Mouse (Mus musculus) embryonic facial prominence, embryonic 14.5 days (tissue): ENCODE data around the gene Slc4a4. TPM values are rescaled to one million over a fixed set of nuclear protein-coding genes. Genes with fewer than 3 reads are reported as not detected.

ENCODE experiments used
- ATAC-seq: fragments of 200-750 bp; cut with Nextera tagmentation; 2 replicates; pipeline ENCODE4 v1.8.0; 2017; ENCODE audit warnings: low read depth, moderate number of reproducible peaks, moderate TSS enrichment
- DNase-seq: peaks from one replicate; pipeline ENCODE4 v3.0.0-alpha.2; 2015; ENCODE audit warnings: low spot score
- H3K27ac ChIP-seq: fragments of 300-500 bp; sonication (generic); replicated peaks from 2 replicates; pipeline ENCODE4 v1.5.1; 2014; ENCODE audit warnings: low read depth, mild to moderate bottlenecking, low read length, moderate library complexity
- H3K27me3 ChIP-seq: fragments of 300-500 bp; sonication (generic); replicated peaks from 2 replicates; pipeline ENCODE4 v1.6.1; 2014; ENCODE audit warnings: low read length; ENCODE audit not compliant: control insufficient read depth, insufficient read depth
- H3K36me3 ChIP-seq: fragments of 300-500 bp; sonication (generic); 2 replicates; pipeline ENCODE4 v1.6.1; 2014; ENCODE audit warnings: low read length, mixed read lengths; ENCODE audit not compliant: control insufficient read depth, insufficient read depth
- H3K4me1 ChIP-seq: fragments of 300-500 bp; sonication (generic); 2 replicates; pipeline ENCODE4 v1.6.1; 2014; ENCODE audit warnings: antibody characterized with exemption, low read length; ENCODE audit not compliant: control insufficient read depth, insufficient read depth
- H3K4me2 ChIP-seq: fragments of 300-500 bp; sonication (generic); 2 replicates; pipeline ENCODE4 v1.6.1; 2014; ENCODE audit warnings: low read depth, mild to moderate bottlenecking, low read length, moderate library complexity, mixed read lengths
- H3K4me3 ChIP-seq: fragments of 300-500 bp; sonication (generic); 2 replicates; pipeline ENCODE4 v1.5.1; 2014; ENCODE audit warnings: low read depth, mild to moderate bottlenecking, low read length
- H3K9ac ChIP-seq: fragments of 300-500 bp; sonication (generic); 2 replicates; pipeline ENCODE4 v1.6.1; 2014; ENCODE audit warnings: low read depth, mild to moderate bottlenecking, low read length, moderate library complexity, mixed read lengths
- H3K9me3 ChIP-seq: fragments of 300-500 bp; sonication (generic); 2 replicates; pipeline ENCODE4 v1.6.1; 2016; ENCODE audit warnings: low read length; ENCODE audit not compliant: control insufficient read depth
- WGBS: fragments of 180-500 bp; shearing (Covaris S2); extraction: QIAGEN DNeasy Blood & Tissue Kit; methylation state at CpG from one replicate; pipeline ENCODE4 v1.1.7; 2014; 5-methylcytosine and 5-hydroxymethylcytosine counted together
- polyA plus RNA-seq: library from polyadenylated mRNA; unstranded; fragments of >200 nt; fragmentation: Nextera tagmentation; extraction: Ambion mirVana; gene quantifications from 2 replicates; pipeline ENCODE4 v1.2.1, GENCODE M21; 2014

The Slc4a4 gene
- polyA plus RNA-seq, 1 experiment from 2014 or later: 4.0 TPM

DNA sequence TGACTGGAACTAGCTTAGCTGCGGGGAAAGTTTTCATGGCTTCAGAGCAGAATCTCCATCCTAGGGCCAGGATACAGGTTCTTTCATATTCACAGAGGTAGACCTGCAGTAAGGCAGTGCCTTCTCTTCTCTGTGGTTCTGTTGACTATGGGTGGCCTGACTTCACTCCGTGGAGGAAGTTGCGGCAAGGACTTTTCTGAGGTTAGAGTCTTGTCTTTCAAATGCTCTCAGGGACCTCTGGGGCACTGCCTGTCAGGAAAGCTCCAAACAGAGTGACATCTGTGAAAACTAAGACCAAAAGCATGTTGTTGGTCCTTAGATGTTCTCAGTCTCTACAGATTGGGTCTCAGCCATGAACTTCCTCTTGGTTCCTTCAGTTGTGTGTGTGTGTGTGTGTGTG is 203.5 kb downstream of the Slc4a4 start:
- H3K9ac ChIP-seq: no peak overlapping the region
- 76% methylated on average over 3 of the region's 3 CpGs for WGBS
- ATAC-seq: no peak
- no peak overlapping the region for H3K4me3 ChIP-seq
- no peaks in the 10 kb centered on the region for H3K27me3 ChIP-seq
- H3K36me3 ChIP-seq: no peaks in the 10 kb centered on the region
- DNase-seq: no peak
- no peaks in the 10 kb centered on the region for H3K9me3 ChIP-seq
- no peaks in the 10 kb centered on the region for H3K4me1 ChIP-seq
- H3K27ac ChIP-seq: no peak overlapping the region
- H3K4me2 ChIP-seq: no peak overlapping the region

DNA sequence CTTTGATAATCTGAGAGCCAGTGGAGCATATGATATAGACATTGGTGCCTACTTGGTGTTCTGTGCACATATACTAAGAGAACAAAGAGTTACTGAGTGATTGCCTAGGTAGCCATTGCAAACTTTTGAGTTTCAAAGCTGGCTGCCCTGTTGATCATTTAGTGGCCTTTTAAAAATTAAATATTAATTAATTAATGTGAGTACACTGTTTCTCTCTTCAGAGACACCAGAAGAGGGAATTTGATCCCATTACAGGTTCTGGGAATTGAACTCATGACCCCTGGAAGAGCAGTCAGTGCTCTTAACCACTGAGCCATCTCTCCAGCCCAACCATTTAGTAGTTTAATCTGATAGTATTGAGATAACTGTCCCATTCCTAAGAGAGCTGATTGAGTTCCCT is 209.8 kb downstream of the Slc4a4 start:
- Histone ChIP-seq H3K9ac (no peak overlapping the region), H3K4me3 (no peak overlapping the region), H3K4me1 (no peaks in the 10 kb centered on the region), H3K4me2 (no peak overlapping the region), H3K36me3 (no peaks in the 10 kb centered on the region), H3K9me3 (no peaks in the 10 kb centered on the region), H3K27me3 (no peaks in the 10 kb centered on the region), H3K27ac (no peak overlapping the region)
- DNase-seq: no peak
- ATAC-seq: no peak

DNA sequence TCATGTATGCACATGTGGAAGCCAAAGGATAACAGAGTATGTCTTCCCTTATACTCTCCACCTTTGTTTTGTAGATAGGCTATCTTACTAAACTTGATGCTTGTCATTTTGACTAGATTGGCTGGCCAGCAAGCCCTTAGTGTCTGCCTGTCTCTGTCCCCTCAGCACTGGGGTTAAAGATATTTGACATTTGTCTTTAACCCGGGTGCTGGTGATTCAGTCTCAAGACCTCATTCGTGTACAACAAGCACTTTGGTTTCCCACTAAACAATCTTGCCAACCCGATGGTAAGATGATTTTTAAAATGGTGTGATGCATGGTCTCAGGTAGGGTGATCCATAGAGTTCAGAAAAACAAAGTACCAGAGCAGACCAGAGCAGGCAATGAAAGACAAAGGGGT is 210.7 kb downstream of the Slc4a4 start:
- ATAC-seq: no peak
- Histone ChIP-seq H3K4me3 (no peak overlapping the region), H3K4me1 (no peaks in the 10 kb centered on the region), H3K36me3 (no peaks in the 10 kb centered on the region), H3K27ac (no peak overlapping the region), H3K9ac (no peak overlapping the region), H3K9me3 (no peaks in the 10 kb centered on the region), H3K27me3 (no peaks in the 10 kb centered on the region), H3K4me2 (no peak overlapping the region)
- 88% methylated on average over 3 of the region's 3 CpGs for WGBS
- DNase-seq: no peak

DNA sequence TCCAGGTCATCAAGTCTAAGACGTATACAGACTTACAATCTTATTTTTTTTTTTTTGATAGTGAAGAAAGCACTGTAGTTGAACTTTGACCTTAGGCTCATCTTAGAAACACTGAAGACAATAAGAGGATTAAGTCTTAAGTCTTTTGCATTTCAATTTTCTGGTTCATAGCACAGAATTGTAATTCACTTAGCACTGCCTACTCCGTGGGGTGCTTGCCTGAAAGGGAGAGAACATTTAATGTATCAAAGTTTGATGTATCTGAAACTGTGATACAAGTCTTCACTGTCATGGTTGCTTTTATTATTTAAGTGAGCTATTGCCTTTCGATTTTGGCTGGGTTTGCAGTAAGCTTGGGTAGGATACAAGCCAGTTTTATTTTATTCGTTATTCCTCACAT is 211.5 kb downstream of the Slc4a4 start:
- Histone ChIP-seq H3K27ac (no peak overlapping the region), H3K36me3 (no peaks in the 10 kb centered on the region), H3K9me3 (no peaks in the 10 kb centered on the region), H3K4me3 (no peak overlapping the region), H3K9ac (no peak overlapping the region), H3K27me3 (no peaks in the 10 kb centered on the region), H3K4me1 (no peaks in the 10 kb centered on the region), H3K4me2 (no peak overlapping the region)
- WGBS: 62% methylated on average over 4 of the region's 4 CpGs
- ATAC-seq (no peak), DNase-seq (no peak)

DNA sequence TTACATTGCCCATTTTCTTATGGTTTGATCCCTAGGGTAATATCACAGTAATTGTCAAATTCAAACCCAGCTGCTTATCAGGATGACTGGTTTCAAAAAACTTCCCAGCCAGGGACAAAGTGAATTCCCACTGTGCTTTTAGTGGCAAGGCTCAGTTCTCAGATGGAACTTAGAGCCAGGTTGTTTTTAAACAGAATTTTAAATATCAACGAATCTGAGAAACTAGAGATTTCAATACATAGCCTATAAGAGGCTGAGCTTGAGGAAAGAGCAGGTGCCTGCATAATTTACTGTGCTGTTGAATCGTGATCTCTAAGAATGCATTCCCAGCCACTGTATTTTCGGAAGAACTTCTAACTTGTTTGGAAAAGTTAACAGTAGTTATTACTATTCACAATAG is 213.3 kb downstream of the Slc4a4 start:
- no peak overlapping the region for H3K4me2 ChIP-seq
- DNase-seq: no peak
- H3K9ac ChIP-seq: no peak overlapping the region
- no peaks in the 10 kb centered on the region for H3K4me1 ChIP-seq
- H3K4me3 ChIP-seq: no peak overlapping the region
- WGBS: 78% methylated on average over 3 of the region's 3 CpGs
- ATAC-seq: no peak
- H3K27ac ChIP-seq: no peak overlapping the region
- no peaks in the 10 kb centered on the region for H3K9me3 ChIP-seq
- no peaks in the 10 kb centered on the region for H3K27me3 ChIP-seq
- H3K36me3 ChIP-seq: no peaks in the 10 kb centered on the region

DNA sequence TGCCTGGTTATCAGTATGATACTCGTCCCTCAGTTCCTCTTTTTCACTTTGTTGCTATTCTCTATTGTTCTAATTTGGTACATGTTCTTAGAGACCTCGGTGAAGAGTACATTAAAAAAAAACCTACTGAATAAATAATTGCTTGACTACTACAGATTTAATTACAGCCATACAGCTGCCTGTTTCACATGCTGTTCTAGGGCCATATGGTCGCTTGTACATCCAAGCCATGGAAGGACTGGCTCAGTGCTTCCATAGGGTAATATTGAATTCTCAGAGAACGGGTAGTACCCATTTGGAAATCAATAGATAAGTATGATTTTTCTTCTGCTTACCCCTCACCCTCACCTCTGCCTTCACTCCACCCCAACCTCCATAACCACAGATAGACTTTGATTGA is 215.9 kb downstream of the Slc4a4 start:
- DNase-seq (no peak), ATAC-seq (no peak)
- H3K4me3 ChIP-seq: no peak overlapping the region
- no peaks in the 10 kb centered on the region; the same call in 1 of the 2 replicates for H3K4me1 ChIP-seq
- no peak overlapping the region for H3K9ac ChIP-seq
- whole genome bisulfite sequencing: 63% methylated on average over 4 of the region's 4 CpGs
- H3K27ac ChIP-seq: no peak overlapping the region
- no peaks in the 10 kb centered on the region for H3K27me3 ChIP-seq
- H3K9me3 ChIP-seq: no peaks in the 10 kb centered on the region
- H3K36me3 ChIP-seq: no peaks in the 10 kb centered on the region
- H3K4me2 ChIP-seq: no peak overlapping the region

GRCm38 (mm10) chr5:89105346-89105745 is 218.7 kb downstream of the Slc4a4 start:
- ATAC-seq (no peak), DNase-seq (no peak)
- no peak overlapping the region for H3K4me2 ChIP-seq
- H3K9me3 ChIP-seq: no peaks in the 10 kb centered on the region
- no peak overlapping the region for H3K9ac ChIP-seq
- WGBS: 80% methylated on average over 9 of the region's 9 CpGs
- no peak overlapping the region for H3K4me3 ChIP-seq
- no peaks in the 10 kb centered on the region for H3K36me3 ChIP-seq
- no peak overlapping the region for H3K27ac ChIP-seq
- no peaks in the 10 kb centered on the region; the same call in 1 of the 2 replicates for H3K4me1 ChIP-seq
- no peaks in the 10 kb centered on the region for H3K27me3 ChIP-seq

DNA sequence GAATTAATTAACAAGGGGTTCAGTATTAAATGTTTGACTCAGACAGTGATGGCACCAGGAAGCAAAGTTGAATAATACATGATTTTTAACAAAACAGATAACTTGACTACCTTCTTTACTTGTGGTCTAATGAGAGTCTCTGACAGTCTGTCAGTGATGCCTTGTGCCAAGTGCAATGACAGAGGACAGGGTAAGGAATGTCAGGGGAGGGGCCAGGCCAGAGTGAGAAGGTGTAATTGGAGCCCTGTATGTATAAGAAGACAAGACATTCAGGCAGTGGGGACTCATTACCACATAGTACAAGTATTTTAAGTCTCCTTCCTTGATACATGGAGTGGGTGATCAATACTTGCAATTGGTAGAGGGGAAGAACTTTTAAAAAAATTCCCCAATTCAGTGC is 219.6 kb downstream of the Slc4a4 start:
- Histone ChIP-seq H3K4me1 (no peaks in the 10 kb centered on the region; the same call in 1 of the 2 replicates), H3K4me2 (no peak overlapping the region), H3K36me3 (no peaks in the 10 kb centered on the region), H3K4me3 (no peak overlapping the region), H3K9me3 (no peaks in the 10 kb centered on the region), H3K27ac (no peak overlapping the region), H3K9ac (no peak overlapping the region), H3K27me3 (no peaks in the 10 kb centered on the region)
- DNase-seq: no peak
- peak; percentile 53; the same call in 1 of the 2 replicates for ATAC-seq

- H3K4me1 ChIP-seq: no peaks in the 10 kb centered on the region; the same call in 1 of the 2 replicates
- no peaks in the 10 kb centered on the region for H3K9me3 ChIP-seq
- 58% methylated on average over 1 of the region's 1 CpGs for WGBS
- DNase-seq: no peak
- H3K27me3 ChIP-seq: no peaks in the 10 kb centered on the region
- H3K36me3 ChIP-seq: no peaks in the 10 kb centered on the region
- ATAC-seq: no peak
- no peak overlapping the region for H3K4me2 ChIP-seq
- H3K9ac ChIP-seq: no peak overlapping the region
- H3K4me3 ChIP-seq: no peak overlapping the region
- H3K27ac ChIP-seq: no peak overlapping the region
Measured at GRCm38 (mm10) chr5:89108809-89109208, 222.2 kb downstream of the Slc4a4 start.
